Mouse (Mus musculus) C3H10T1/2 (cell line): ENCODE measurements around the gene Sult2b1. TPM values are rescaled to one million over a fixed set of nuclear protein-coding genes. Genes with fewer than 3 reads are reported as not detected.

Source experiments
- polyA plus RNA-seq, 2 experiments: library from polyadenylated mRNA; unstranded; fragments of >200 nt; fragmentation: generic; extraction: Trizol; gene quantifications; one replicate each; pipeline ENCODE4 v1.2.1; 2012; ENCODE audit warnings: missing spikeins in 2 of 2

Gene Sult2b1
- polyA plus RNA-seq, result under 1 TPM; 0.11 to 0.41 TPM

DNA sequence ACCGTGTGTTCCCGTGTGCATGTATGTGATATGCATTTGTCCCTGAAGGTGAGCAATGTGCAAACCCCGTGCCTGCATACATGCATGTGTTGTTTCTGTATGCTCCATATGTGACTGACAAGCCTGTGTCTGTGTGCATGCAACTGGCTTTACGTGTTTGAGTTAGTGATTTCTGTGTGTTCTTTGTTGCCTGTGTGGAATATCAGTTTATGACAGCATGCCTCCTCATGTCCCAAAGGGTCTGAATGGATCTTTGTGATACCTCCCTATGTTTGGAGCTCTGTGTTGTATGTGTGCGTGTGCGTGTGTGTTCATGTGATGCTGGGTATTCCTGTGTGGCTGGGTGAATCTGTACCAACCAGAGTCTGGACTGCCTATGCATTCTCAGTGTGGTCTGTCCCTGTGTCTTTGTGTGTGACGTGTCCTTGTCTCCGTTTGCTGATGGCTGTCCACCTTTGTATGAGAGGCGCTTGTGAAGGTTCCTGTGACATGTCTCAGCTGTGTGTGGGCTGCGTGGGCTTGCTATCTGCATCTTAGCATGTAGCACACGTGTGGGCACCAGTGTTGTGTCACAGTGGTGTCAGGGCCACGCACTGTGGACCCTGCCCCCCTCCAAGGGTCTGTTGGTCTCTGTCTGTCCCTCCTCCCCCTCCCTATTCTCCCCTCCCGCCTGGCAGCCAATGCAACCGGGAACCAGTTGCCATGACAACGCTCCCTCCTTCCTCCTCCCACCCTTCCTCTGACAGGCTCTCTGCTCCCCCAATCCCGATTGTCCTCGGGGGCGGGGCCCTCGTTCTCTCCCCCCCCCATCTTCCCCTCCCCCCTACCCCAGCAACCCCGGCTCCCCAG lies at the start of gene Sult2b1:
Gene Sult2b1 (minus strand): TSS at position 146 of the 849 bp plus-strand sequence.

DNA sequence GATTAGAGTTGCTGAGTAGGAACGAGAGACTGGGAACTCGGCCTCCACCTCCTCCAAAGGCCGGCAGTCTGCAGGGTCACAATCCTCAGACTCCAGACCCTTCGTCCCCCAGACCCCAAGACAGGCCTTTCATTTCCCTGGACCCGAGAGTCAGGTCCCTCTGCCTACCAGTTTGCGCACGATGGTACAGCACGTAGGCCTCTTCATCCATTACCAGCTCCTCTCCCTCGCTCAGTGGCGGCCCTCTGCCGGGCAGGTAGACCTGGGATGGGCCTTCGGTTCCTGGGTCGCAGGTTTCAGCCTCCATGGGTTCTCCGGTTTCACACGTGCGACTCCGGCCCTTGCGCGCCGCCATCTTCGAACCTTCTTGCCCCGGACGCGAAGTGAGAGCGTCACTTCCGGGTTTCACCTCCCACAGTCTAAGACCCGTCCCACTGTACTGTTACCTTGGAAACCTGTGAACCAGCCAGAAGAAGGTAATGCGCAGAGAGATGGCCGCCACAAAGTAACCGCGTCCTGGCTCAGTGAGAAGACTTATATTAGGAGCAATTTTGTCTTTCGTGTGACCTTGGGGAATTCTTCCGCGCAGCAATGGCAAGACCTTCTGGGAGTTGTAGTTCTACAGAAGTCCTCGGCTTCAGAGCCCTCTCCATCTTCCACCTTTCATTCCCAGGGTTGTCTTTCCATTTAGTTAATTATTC lies 46.1 kb upstream of the Sult2b1 start, which contains the start of gene Grwd1:
Gene Grwd1 (minus strand): TSS at position 518 of the 701 bp plus-strand sequence.

GRCm38 (mm10) chr7:45824598-45824997 lies 40.1 kb upstream of the Sult2b1 start, which contains the start of gene Kcnj14:
TSS of gene Kcnj14 (minus strand) at chr7:45824782.

DNA sequence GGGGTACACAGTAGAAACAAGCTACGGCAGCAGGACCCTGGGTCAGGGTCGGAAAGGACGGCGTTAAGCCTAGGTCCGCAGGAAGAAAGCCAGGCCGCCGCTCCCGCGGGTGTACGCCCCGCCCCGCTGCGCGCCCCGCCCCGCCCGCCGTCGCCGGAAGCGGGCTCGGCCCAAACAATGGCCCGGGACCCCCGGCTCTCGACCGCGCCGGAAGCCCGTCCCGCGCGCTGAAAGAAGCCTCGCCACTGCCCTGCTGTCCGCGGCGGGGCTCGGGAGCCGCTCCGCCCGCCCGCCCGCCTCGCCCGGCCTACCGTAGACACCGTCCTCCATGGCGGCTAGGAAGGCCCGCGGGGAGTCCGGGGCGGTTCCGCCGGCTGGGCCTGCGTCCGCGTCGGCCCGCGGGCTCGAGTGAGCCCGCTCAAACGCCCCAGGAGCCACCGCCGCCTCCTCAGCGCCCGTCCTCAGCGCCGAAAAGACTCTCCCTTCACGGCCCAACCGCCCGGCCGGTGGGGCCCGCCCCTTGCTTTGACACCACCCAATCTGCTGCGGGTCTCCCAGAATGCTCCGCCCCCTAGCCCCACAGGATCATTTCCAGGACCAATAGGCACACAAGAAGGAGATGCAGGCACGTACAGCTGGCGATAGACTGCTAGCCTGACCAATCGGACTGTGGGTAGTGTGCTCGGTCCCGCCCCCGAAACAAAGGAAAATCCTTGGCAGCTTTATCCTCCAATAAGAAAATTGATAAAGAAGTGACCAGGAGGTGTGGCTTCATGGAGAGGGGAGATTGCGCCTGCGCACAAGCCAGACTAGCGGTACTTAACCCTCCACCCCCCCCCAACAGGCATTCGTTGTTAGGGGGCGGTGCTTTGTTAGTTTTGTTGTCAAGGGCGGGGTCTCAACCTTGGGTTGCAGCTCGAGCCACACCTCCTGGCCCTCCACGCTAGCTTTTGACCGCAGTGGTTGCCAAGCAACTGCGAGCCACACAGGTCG lies 29.6 kb upstream of the Sult2b1 start, which contains the start of gene Cyth2:
Gene Cyth2 (minus strand): TSS at position 795 of the 993 bp plus-strand sequence.

GRCm38 (mm10) chr7:45783511-45784091 lies 868 bp downstream of the Sult2b1 start, which contains the start of gene Lmtk3:
TSS of gene Lmtk3 (plus strand) at chr7:45783738.

DNA sequence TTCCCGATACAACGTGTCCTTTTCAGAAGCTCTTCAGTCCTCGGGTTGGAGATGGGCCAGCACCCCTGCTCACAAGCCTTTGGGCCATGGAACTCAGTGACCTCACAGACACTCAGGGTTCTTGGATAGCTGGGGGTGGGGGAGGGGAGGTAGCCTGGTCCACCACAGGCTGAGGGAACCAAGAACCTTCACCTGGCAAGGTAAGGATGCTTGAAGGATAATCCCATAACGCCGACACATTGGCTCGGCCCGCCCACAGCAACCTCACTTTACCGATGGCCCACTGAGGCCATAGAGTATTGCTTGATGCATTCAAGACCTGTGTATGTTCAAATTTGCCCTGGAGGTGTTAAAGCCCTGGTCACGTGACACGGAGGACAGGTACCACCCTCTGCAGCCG lies 58.8 kb downstream of the Sult2b1 start, which contains the start of gene Spaca4:
Gene Spaca4 (minus strand): TSS at position 101 of the 400 bp plus-strand sequence.

GRCm38 (mm10) chr7:45720413-45721233 lies 63.8 kb downstream of the Sult2b1 start, which contains the start of gene Fam83e:
TSS of gene Fam83e (plus strand) at chr7:45721212.

DNA sequence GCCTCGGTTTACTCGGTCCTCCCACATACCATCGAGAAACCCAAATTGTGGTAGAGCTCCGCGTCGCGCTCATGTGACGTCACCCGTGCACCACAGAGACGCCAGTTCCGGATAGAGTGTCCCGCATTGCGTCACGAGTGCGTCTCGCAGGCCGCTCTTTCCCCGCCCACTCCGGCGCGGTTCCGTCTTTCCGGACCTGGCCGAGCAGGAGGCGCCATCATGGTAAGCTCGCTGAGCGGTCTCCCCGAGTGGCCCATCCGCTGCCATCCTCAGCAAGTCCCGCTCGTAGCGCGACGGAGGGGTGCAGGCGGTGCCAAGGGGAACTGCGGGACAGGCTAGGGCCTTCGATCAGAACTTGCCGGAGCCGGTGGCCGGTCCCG lies 66.6 kb downstream of the Sult2b1 start, which contains the start of gene Sphk2:
Gene Sphk2 (minus strand): TSS at position 85 of the 380 bp plus-strand sequence.

DNA sequence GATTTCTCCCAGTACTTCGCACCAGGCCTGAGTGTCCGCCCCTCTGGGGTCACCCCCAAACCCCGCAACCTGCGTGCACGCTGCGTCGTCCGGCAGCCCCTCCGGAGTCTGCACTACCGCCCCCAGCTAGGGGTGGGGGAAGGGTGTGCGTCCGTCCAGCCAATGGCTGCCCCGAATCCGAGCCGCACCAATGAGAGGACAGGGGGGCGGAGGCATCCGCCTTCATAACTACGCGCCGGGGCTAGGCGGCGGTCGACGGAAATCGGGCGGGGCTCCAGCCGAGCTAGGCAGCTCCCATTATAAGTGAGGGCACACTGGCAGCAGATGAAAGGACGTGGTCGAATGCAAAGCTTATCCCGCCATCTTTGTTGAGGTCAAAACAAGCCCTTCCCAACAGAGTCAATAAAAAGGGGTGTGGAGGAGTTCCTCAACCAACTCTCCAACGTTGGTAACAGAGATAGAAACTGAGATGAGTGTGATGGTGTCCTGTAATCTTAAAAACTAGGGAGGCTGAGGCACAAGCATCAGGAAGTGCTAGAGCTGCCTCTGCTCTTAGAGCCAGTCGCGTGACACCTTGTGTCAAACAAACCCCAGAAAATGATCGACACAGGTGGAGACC lies 69.3 kb downstream of the Sult2b1 start, which contains the start of gene Rpl18:
Gene Rpl18 (plus strand): TSS at position 368 of the 619 bp plus-strand sequence.

GRCm38 (mm10) chr7:45704730-45705442 lies 79.6 kb downstream of the Sult2b1 start, which contains the start of gene Dbp:
TSS of gene Dbp (plus strand) at chr7:45705088.

GRCm38 (mm10) chr7:45699523-45700141 lies 84.8 kb downstream of the Sult2b1 start, which contains the start of gene Car11:
TSS of gene Car11 (plus strand) at chr7:45699843.

GRCm38 (mm10) chr7:45693921-45694591 lies 90.4 kb downstream of the Sult2b1 start, which contains the start of gene Sec1:
TSS of gene Sec1 (minus strand) at chr7:45694402.

DNA sequence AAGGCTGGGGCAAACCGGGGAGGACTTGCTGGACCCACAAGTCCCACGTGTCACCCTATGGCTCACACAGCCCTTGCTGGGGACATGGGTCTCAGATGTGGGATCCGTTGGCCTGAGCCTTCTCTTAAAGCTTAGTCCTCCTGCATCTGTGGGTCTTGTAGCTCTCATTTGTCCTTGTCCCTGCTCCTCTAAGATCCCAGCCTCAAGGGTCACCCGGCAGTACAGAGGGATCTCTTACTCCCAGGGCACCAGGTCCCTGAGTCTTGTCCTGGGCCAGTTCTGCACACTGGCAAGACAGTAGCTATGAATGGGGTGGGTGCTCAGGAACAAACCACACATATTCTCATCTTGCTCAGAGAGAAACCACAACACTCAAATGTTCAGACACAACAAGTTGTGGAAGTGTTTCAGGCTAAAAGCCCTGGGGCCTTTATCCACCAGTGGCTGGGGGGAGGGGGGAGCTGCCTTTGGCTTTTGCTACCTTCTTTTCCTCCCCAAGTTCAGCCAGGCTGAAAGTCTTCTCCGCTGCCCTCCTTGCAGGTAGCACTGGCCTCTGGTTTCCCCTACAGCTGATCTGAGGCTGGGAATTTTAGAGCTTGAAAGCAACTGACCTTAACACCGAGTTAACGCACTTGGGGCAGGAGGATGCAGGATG lies 100.9 kb downstream of the Sult2b1 start, which contains the start of gene Ntn5:
Gene Ntn5 (plus strand): TSS at position 627 of the 655 bp plus-strand sequence.

